Mouse (Mus musculus) brown adipose tissue, adult 24 weeks (tissue): ENCODE results near the gene Itgb7. TPM values are rescaled to one million over a fixed set of nuclear protein-coding genes. Genes with fewer than 3 reads are reported as not detected.

Experiments
- H3K27ac ChIP-seq: fragments of 200-500 bp; replicated peaks from 2 replicates; pipeline ENCODE4 v1.5.1; 2012; ENCODE audit warnings: low read depth, mild to moderate bottlenecking, low read length
- H3K4me1 ChIP-seq: fragments of 200-500 bp; 2 replicates; pipeline ENCODE4 v1.6.1; 2012; ENCODE audit warnings: low read length, mixed read lengths; ENCODE audit not compliant: control insufficient read depth, insufficient read depth, insufficient read length
- H3K4me3 ChIP-seq: fragments of 200-500 bp; 2 replicates; pipeline ENCODE4 v1.5.1; 2012; ENCODE audit warnings: low read depth, mild to moderate bottlenecking, low read length, moderate library complexity; ENCODE audit not compliant: insufficient read depth
- polyA plus RNA-seq: library from polyadenylated mRNA; stranded (reverse); fragments of >200 nt; gene quantifications from 2 replicates; pipeline ENCODE4 v1.2.4, GENCODE M21; 2012; ENCODE audit not compliant: missing spikeins, insufficient read depth, insufficient read length

The Itgb7 gene
- 2.0 and 4.6 TPM in 2 replicates for polyA plus RNA-seq

DNA sequence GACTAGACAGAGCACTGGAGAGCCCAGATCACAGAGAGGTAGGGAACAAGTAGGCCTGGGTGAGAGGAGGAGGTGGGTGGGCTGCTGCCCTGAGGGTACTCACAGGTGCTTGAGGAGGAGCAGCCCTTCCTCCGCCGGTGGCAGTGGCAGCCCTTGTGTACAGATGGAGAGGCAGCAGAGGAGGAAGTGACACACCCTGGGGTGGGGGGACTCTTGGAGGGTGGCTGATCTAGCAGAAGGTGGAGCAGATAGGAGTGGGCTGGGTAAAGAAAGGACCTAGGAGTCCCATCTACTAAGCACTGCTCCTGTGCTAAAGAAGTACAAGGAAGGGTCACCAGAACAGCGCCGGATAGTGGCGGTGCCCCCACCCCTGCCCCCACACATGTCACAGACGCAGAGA lies at the start of gene Itgb7:
Itgb7 (minus strand) TSS at position 197 of the 400 bp plus-strand sequence.
- H3K4me3 ChIP-seq = no peak within 1 kb of the TSS
- no peak within 1 kb of the TSS for H3K27ac ChIP-seq
- H3K4me1 ChIP-seq = peaks cover 20% of the 10 kb centered on the region

DNA sequence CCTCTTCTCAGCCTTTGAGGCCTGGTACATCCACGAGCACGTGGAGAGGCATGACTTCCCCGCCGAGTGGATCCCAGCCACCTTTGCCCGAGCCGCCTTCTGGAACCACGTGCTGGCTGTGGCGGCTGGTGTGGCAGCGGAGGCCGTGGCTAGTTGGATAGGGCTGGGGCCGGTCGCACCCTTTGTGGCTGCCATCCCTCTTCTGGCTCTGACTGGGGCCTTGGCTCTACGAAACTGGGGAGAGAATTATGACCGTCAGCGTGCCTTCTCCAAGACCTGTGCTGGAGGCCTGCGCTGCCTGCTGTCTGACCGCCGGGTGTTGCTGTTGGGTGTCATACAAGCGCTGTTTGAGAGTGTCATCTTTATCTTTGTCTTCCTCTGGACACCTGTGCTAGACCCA lies 48.9 kb upstream of the Itgb7 start:
- Histone ChIP-seq H3K4me1 (peaks cover 7% of the 10 kb centered on the region), H3K4me3 (peak overlapping the region; percentile 100), H3K27ac (no peak overlapping the region)

DNA sequence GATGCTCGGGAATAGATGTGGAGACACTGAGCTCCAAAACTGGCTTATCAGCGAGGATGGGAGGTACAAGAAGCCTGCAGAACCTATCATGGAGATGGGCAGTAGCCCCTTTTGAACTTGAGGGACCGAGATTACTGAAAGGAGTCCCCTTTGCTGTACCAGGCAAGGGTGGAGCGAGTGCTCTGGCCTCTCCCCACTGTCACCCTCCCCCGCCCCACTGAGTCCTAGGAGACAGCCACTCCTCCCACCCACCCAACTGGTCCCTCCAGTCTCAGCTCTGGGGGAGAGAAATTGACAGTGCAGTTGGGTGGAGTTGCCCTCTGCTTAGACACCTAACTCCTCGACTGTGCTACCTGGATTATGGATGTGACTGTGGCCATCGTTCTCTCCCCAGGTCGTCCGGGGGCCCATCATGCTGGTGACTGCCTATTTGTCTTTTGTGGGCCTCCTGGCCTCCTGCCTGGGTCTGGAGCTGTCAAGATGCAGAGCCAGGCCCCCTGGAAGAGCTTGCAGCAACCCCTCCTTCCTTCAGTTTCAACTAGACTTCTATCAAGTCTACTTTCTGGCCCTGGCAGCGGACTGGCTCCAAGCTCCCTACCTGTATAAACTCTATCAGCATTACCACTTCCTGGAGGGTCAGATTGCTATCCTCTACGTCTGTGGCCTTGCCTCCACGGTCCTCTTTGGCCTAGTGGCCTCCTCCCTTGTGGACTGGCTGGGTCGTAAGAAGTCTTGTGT lies 48.2 kb upstream of the Itgb7 start:
- Histone ChIP-seq H3K27ac (peak overlapping the region; percentile 89), H3K4me3 (peak overlapping the region; percentile 100), H3K4me1 (peaks cover 7% of the 10 kb centered on the region)

DNA sequence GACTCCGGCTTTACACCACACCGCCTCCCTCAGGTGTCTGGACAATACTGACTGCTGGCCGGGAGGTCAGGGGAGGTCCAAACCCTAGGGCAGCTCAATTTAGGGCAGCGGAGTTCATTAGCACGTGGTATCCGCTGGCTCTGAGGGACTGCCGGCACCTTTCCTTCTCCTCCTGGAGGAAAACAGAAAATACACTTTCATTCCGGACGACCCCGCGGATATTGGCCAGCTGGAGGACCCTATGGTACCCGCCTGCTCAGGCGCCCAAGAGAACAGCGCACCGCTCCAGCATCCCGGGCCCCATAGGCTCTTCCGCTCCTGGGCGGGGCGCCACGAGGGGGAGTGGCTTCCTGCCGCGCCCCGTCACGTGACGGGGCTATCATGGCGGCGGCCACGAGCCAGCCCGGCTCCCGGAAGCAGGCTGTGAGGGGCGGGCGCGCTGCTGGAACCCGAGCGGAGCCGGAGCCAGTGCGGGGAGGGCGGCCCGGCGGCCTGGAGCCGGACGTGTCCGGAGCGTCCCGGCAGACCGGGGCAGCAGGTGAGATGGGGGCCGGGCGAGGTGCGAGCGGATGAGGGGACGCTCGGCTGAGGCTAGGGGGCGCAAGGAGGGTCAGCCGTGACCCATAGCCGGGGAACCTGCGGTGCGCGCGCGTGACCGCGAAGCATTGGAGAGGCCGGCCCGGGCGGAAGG lies 47.5 kb upstream of the Itgb7 start, which contains the start of gene Mfsd5:
Mfsd5 (plus strand) TSS at position 363 of the 691 bp plus-strand sequence.
- H3K4me3 ChIP-seq = peak within 1 kb of the TSS; percentile 100
- peaks cover 7% of the 10 kb centered on the region for H3K4me1 ChIP-seq
- peak within 1 kb of the TSS; percentile 90 for H3K27ac ChIP-seq

DNA sequence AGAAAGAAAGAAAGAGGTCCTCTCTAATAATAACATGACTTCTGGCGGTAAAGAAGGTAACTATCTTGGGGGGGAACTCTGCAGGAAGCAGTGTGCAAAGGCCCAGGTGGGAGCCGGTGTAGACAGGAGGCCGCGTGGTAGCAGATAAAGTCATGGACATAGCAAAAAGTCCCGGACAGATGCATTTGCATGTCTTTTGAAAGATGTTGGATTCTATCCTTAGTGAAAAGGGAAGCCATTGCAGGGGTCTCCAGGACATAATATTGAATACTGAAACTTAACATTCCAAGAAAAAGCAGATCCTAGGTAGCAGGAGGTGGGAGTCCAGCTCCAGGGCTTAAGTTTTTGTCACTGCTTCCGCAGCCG lies 47.0 kb upstream of the Itgb7 start:
- H3K4me1 ChIP-seq = peaks cover 7% of the 10 kb centered on the region
- H3K4me3 ChIP-seq = peak overlapping the region; percentile 92
- peak overlapping the region; percentile 90 for H3K27ac ChIP-seq

DNA sequence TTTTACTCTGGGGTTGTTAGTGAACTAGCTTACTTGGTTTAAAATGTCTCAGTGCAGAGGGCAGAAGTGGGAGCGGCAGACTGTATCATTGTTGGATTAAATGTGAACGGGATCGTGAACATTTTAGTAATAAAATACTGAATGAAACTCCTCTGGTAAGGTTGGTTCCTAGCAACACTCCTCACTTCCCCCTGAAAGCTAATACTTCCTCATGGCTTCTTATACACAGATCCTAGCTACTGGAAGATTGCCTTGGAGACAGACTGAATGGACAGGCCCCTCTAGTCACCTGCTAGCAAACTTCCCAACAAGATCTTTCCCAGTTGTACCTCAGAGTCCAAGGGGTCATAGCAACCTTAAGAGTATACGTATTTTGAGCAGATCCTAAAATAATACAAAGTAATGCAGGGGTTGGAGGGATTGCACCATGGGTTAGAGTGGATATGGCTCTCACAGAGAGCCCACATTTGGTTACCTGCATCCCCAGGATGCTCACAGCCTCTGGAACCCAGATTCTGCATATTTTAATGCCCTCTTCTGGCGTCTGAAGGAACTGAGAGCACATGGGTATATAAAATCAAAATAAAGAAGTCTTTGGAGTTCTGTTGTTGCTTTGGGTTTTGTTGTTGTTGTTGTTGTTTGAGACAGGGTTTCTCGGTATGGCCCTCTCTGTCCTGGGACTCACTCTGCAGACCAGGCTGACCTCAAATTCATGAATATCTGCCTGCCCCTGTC lies 42.4 kb upstream of the Itgb7 start:
- no peak overlapping the region for H3K27ac ChIP-seq
- no peak overlapping the region for H3K4me3 ChIP-seq
- no peaks in the 10 kb centered on the region; the same call in 1 of the 2 replicates for H3K4me1 ChIP-seq

DNA sequence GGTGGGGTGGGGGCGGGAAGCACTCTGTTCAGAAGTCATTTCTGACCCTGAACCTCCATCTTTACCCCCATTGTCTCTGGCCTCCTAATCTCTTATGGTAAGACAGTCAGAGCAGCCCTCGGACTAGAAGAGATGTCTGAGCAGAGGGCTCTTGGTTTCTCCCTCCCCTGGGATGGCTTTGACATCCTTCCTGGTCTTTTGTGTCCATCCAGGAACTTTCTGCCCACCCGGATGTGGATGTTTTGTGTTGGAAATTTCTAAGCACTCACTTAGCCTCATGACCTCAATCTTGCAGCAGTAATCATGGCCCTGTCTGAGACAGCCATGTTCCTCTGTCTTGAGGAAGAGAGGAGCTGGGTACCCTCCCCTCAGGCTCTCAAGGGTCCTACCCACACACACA lies 39.7 kb upstream of the Itgb7 start:
- no peak overlapping the region for H3K27ac ChIP-seq
- H3K4me1 ChIP-seq = no peaks in the 10 kb centered on the region; the same call in 1 of the 2 replicates
- no peak overlapping the region for H3K4me3 ChIP-seq

DNA sequence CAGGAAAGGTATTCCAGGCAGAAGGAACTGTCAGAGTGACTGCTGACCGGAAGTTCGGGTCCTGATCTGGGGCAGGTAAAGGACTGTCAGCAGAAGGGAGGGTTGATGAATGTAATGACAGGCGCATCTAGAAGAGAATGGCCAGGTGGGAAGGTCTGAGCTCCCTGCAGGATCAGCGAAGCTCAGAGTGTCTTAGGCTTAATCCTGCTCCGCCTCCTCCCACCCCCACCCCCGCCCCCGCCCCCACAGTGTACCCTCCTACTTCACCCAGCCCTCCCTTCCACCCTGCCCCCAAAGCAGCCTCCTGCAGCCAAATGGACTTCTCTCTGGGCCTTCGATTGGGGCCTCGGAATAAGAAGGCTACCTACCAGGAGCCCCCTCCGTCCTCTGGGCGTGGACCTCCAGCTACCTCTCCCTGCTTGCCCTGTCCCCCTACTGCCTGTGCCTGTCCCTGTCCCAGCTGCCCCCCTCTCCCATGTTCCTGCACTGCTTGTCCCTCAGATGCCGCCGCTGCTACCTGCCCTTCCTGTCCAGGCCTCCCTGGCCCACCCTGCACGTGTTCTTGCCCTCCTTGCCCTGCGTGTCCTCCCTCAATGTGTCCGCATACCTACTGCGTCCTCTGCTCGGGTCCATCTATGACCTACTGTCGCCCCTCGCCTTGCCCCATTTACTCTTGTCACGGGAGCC lies 38.7 kb upstream of the Itgb7 start, which contains the start of gene Gm9918:
Gm9918 (plus strand) TSS at position 290 of the 687 bp plus-strand sequence.
- H3K4me1 ChIP-seq = no peaks in the 10 kb centered on the region; the same call in 1 of the 2 replicates
- no peak within 1 kb of the TSS for H3K27ac ChIP-seq
- H3K4me3 ChIP-seq = no peak within 1 kb of the TSS

DNA sequence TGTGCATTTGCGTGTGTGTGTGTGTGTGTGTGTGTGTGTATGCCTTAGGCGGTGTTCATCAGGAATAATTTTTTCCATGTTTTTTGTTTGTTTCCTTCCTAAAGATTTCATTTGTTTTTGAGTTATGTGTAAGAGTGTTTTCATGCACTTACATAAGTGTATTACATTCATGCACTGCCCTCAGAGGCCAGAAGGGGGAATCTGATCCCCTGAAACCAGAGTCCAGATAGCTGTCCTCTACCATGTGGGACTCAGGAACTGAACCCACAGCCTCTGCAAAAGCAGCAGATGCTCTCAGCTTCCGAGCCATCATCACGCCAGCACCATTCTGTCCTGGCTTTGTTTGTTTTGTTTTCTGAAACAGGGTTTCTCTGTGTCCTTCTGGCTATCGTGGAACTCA lies 33.8 kb upstream of the Itgb7 start:
- Histone ChIP-seq H3K27ac (no peak overlapping the region), H3K4me1 (no peaks in the 10 kb centered on the region), H3K4me3 (no peak overlapping the region)

DNA sequence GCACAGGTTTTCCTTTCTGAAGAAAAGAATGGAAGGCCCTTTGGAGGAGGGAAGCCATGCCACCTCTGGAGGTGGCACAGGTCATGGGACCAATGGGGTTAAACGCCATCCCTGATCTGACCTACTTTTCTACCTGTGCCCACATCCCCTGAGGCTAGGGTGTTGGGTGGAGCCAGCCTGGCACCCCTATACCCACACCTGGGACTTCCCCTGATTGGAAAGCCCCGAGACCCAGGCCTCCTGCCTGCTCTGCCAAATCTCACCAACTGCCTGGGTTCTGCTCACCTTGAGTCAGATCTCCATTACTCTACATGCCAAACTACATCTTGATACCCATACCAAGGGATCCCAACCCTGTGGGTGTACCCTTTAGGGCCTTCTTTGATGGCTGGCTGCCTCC lies 31.3 kb upstream of the Itgb7 start:
- Histone ChIP-seq H3K27ac (no peak overlapping the region), H3K4me1 (no peaks in the 10 kb centered on the region)

DNA sequence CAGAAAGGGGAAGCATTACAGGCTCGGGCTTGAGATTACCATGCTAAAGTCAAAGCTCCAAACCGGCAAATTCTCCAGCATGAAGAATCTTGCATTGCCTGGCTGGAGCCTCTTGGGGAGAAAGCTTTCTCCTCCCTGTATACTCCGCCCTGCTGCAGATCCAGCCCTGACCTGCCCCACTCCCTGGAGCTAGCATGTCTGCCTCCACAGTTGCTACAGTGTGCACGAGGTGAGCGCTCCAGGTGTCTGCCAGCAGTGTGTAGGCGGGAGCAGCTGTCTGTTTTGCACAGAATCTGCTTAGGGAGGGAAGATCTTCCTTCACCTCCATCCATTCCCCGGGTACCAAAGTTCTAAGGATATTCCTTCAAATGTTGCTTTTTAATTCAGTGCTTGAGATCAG lies 30.8 kb upstream of the Itgb7 start:
- Histone ChIP-seq H3K4me3 (no peak overlapping the region), H3K4me1 (no peaks in the 10 kb centered on the region; the same call in 1 of the 2 replicates), H3K27ac (no peak overlapping the region)

More for the DNA sequence above, 31.3 kb upstream of the Itgb7 start:
- no peak overlapping the region for H3K4me3 ChIP-seq

DNA sequence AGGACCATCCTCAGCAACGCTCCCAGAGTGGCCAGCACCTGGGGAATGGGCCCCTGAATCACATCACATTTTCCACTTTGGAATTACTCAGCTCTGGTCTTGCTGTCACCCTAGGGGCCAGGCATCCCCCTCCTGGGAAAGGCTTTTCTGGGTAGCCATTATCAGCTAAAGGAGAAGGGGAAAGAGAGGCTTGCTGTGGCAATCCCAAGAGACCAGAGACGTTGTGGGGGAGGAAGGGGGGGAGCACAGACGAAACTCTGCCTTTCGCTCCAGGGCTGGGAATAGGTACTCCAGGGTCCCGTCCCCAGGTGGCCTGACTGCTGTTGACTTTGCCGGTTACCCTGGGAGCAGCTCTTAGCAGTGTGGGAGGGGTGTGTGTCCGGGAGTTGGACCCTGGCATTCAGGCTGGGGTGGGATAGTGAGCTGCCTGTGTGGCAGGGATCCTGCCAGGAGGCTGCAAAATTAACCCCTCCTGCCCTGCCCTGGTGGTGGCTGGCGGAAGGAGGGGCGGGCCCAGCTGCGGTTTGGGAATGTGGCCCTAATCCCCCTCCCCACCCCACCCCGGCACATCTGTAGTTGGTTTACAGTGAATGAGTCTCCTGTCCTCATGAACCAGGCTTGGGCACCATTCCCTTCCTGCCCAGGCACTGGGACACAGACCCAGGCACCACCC lies 27.0 kb upstream of the Itgb7 start:
- Histone ChIP-seq H3K27ac (no peak overlapping the region), H3K4me1 (no peaks in the 10 kb centered on the region; the same call in 1 of the 2 replicates), H3K4me3 (no peak overlapping the region)

DNA sequence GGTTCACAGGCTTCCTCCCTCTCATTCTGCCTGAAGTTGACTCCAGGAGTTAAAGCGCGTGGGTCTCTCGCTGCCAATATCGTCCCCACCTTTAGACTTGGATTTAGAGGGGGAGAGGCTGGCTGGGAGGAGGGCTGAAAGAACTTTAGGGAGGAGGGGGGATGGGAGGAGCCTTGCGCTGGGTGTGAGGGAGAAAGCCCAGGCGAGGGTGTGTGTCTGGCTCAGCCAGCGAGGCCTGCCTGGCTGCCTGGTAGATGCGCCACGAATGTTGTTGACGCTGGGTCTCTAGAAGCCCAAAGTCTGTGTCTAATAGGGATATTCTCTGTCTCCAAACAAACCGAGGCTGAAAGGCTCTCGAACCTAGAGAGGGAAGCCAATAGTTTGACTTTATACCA lies 26.3 kb upstream of the Itgb7 start:
- Histone ChIP-seq H3K4me3 (peak overlapping the region; percentile 53), H3K27ac (no peak overlapping the region), H3K4me1 (no peaks in the 10 kb centered on the region; the same call in 1 of the 2 replicates)
